In the genomic region with DNA sequence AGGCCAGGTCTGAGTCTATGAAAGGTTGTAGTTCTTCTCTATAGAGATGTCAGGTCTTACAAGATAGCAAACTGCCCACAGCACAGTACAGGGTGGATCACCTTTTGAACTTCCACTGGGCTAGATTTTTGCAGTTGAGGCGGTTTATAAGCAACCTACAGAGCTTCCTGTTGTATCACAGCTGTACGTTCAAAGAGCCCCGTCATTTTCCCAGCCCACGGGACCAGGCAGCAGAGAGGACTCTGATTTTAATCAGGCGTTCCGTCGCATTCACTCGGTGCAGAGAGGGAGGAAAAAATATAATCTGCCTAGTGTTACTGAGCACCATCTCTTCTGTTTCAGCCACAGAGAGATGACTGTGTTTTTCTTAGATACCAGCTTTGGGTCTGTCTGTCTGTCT, we compare ENCODE assay signal across 14 mouse cellular contexts.
DNase-seq lines count a peak whose midpoint lies in the region; ATAC-seq lines count a peak whose summit lies in the region.
"Had no signal": no experiment of that assay in that cellular context is flagged by ENCODE, and none has a peak within 500 bp of the region (broad histone marks: within the 10 kb centered on the region; RNA-seq: fewer than 3 reads in every experiment).

No protein-coding gene starts in this region.

- WGBS in heart, embryonic 14.5 days = 13% methylated on average over 8 of the region's 8 CpGs
- 81% methylated on average over 8 of the region's 8 CpGs for WGBS in forebrain, embryonic 16.5 days

- H3K27ac ChIP-seq in heart, embryonic 14.5 days (replicated peaks in 1 of 2; ENCODE audit: control insufficient read depth in 1 of 2, insufficient read depth in 1 of 2, low read depth in 2 of 2, low read length in 2 of 2) = no peak overlapping the region
- no peak overlapping the region for H3K27ac ChIP-seq in forebrain, embryonic 16.5 days (ENCODE audit: low read length)
- H3K27ac ChIP-seq: limb, embryonic 13.5 days had no signal

- DNase-seq in heart, adult 18-20 months = no peak
- peak; percentile 67 for DNase-seq in CD4-positive helper T cell, adult 2 months (ENCODE audit: low read depth, low spot score)
- DNase-seq in brain, adult 2 months (ENCODE audit: low read depth, low spot score) = peak; percentile 35
- no peak for DNase-seq in adipocyte (ENCODE audit: low spot score)
- DNase-seq in spleen, postnatal 36 days (ENCODE audit: low spot score in 2 of 2) = no peak
- DNase-seq: adrenal gland, adult 8-10 months; cerebellum, adult 9-10 months; gastrocnemius, postnatal 25 days; lung, postnatal 10 days had no signal

- H3K36me3 ChIP-seq in heart, embryonic 14.5 days (ENCODE audit: control insufficient read depth, insufficient read depth, low read length) = no peaks in the 10 kb centered on the region; the same call in 1 of the 2 replicates
- H3K36me3 ChIP-seq in forebrain, embryonic 16.5 days (ENCODE audit: control insufficient read depth, insufficient read depth) = peaks cover 3% of the 10 kb centered on the region; the same call in 1 of the 2 replicates

- H3K9me3 ChIP-seq in heart, embryonic 14.5 days (ENCODE audit: control insufficient read depth, low read length) = no peaks in the 10 kb centered on the region
- no peaks in the 10 kb centered on the region for H3K9me3 ChIP-seq in forebrain, embryonic 16.5 days (ENCODE audit: control insufficient read depth, low read length)
- H3K9me3 ChIP-seq: limb, embryonic 13.5 days had no signal

- ATAC-seq in heart, embryonic 14.5 days (ENCODE audit: insufficient number of reproducible peaks, insufficient read depth, low FRiP score, low read depth) = no peak
- ATAC-seq in megakaryocyte progenitor cell, adult 5-6 weeks (replicated peaks; ENCODE audit: poor library complexity) = peak; percentile 79
- ATAC-seq in forebrain, embryonic 16.5 days = no peak

- no peaks in the 10 kb centered on the region for H3K27me3 ChIP-seq in heart, embryonic 14.5 days (ENCODE audit: control insufficient read depth, insufficient read depth, low read length)
- no peaks in the 10 kb centered on the region for H3K27me3 ChIP-seq in forebrain, embryonic 16.5 days (replicated peaks; ENCODE audit: control insufficient read depth, insufficient read depth, low read length)
- H3K27me3 ChIP-seq: limb, embryonic 13.5 days had no signal

- peak overlapping the region; percentile 61; the same call in 1 of the 2 replicates for H3K4me2 ChIP-seq in heart, embryonic 14.5 days (ENCODE audit: low read length)
- no peak overlapping the region for H3K4me2 ChIP-seq in forebrain, embryonic 16.5 days (ENCODE audit: low read length)
- H3K4me2 ChIP-seq: limb, embryonic 13.5 days had no signal

- peaks cover 8 to 25% of the 10 kb centered on the region in 2 experiments for H3K4me1 ChIP-seq in heart, embryonic 14.5 days (ENCODE audit: control insufficient read depth in 2 of 2, insufficient read depth in 2 of 2, low read length in 2 of 2)
- peaks cover 2% of the 10 kb centered on the region; the same call in 1 of the 2 replicates for H3K4me1 ChIP-seq in forebrain, embryonic 16.5 days (replicated peaks; ENCODE audit: control insufficient read depth, insufficient read depth, low read length)

- no peak overlapping the region for H3K9ac ChIP-seq in heart, embryonic 14.5 days (ENCODE audit: low read length)
- no peak overlapping the region for H3K9ac ChIP-seq in forebrain, embryonic 16.5 days (replicated peaks; ENCODE audit: low read depth, low read length)
- H3K9ac ChIP-seq: limb, embryonic 13.5 days had no signal

- no peak overlapping the region for H3K4me3 ChIP-seq in heart, embryonic 14.5 days (ENCODE audit: control insufficient read depth in 1 of 2, insufficient read depth in 1 of 2, low read depth in 1 of 2, low read length in 2 of 2)
- no peak overlapping the region for H3K4me3 ChIP-seq in forebrain, embryonic 16.5 days (replicated peaks; ENCODE audit: low read length)
- H3K4me3 ChIP-seq: erythroblast, embryonic 14.5 days; limb, embryonic 13.5 days had no signal

Comparison
In these comparisons a context has a peak if more than half of its experiments do, and no peak if none do; other contexts are left out.
1. DNase-seq: peak in CD4-positive helper T cell, adult 2 months (single experiment) and brain, adult 2 months (single experiment); none in heart, adult 18-20 months (0 of 2), adipocyte (single experiment) and spleen, postnatal 36 days (0 of 2).